Mouse (Mus musculus) liver, adult 2 months (tissue): ENCODE measurements around the gene Ptpdc1.

Experiments
- CTCF ChIP-seq: fragments of 200-500 bp; IDR thresholded peaks from 2 replicates; pipeline ENCODE4 v1.5.1; 2011; ENCODE audit warnings: low read depth, low read length, control low read depth
- POLR2A ChIP-seq: fragments of 200-500 bp; IDR thresholded peaks from 2 replicates; pipeline ENCODE4 v1.6.1; 2011; ENCODE audit warnings: low read length, control low read depth; ENCODE audit not compliant: insufficient read depth; ENCODE audit errors: extremely low read depth

- peak; percentile 76 for TF ChIP-seq CTCF
- TF ChIP-seq POLR2A = no peak
Observed at GRCm38 (mm10) chr13:48528123-48528871, 97.2 kb downstream of the Ptpdc1 start.
